Comparison of ENCODE assay signal across 10 mouse cellular contexts in genomic region chr3:133322552-133322951, GRCm38 (mm10). TPM values are rescaled to one million over a fixed set of nuclear protein-coding genes. Genes with fewer than 3 reads are reported as not detected.
A peak's percentile ranks its signal among the peaks of the same experiment; 100 is the strongest.
DNase-seq lines count a peak whose midpoint lies in the region; ATAC-seq and TF ChIP-seq lines count a peak whose summit lies in the region.
"Had no signal": no experiment of that assay in that cellular context is flagged by ENCODE, and none has a peak within 500 bp of the region (broad histone marks: within the 10 kb centered on the region; RNA-seq: fewer than 3 reads in every experiment).

No protein-coding gene starts in this region.

- TF ChIP-seq EP300 in heart, postnatal 0 days (IDR thresholded peaks at IDR 0.05; ENCODE audit: low read depth): no peak

- no peaks in the 10 kb centered on the region for H3K9me3 ChIP-seq in heart, postnatal 0 days (replicated peaks; ENCODE audit: control insufficient read depth, low read length)
- H3K9me3 ChIP-seq in heart, embryonic 11.5 days (replicated peaks; ENCODE audit: control insufficient read depth, low read length): no peaks in the 10 kb centered on the region
- H3K9me3 ChIP-seq: liver, embryonic 13.5 days had no signal

- TF ChIP-seq POLR2A in testis, adult 2 months (IDR thresholded peaks at IDR 0.05; ENCODE audit: control insufficient read depth, low read depth, low read length): no peak
- no peak for TF ChIP-seq POLR2A in cortical plate, adult 2 months (IDR thresholded peaks at IDR 0.05; ENCODE audit: extremely low read depth, insufficient read depth, low read length)

- 0 out of 2 replicates have a peak, but pooled peaks cover 3% of the 10 kb centered on the region for H3K36me3 ChIP-seq in heart, postnatal 0 days (replicated peaks; ENCODE audit: control insufficient read depth, insufficient read depth, low read length)
- H3K36me3 ChIP-seq in heart, embryonic 11.5 days (ENCODE audit: control insufficient read depth, insufficient read depth, low read length): peaks cover 3% of the 10 kb centered on the region; the same call in 1 of the 2 replicates
- no peaks in the 10 kb centered on the region; the same call in 1 of the 2 replicates for H3K36me3 ChIP-seq in testis, adult 2 months (ENCODE audit: control insufficient read depth, insufficient read depth, low read length)

- no peaks in the 10 kb centered on the region for H3K27me3 ChIP-seq in heart, postnatal 0 days (ENCODE audit: control insufficient read depth, insufficient read depth, low read length)
- H3K27me3 ChIP-seq in heart, embryonic 11.5 days (ENCODE audit: control insufficient read depth, insufficient read depth, low read length): no peaks in the 10 kb centered on the region
- no peaks in the 10 kb centered on the region for H3K27me3 ChIP-seq in testis, adult 2 months (ENCODE audit: control insufficient read depth, insufficient read depth, low read length)
- H3K27me3 ChIP-seq: liver, embryonic 13.5 days had no signal

- no peak for DNase-seq in heart, postnatal 0 days (ENCODE audit: low spot score)
- no peak for DNase-seq in testis, postnatal 14 days (ENCODE audit: low spot score)
- DNase-seq in thymus, postnatal 25 days: peak; percentile 29
- DNase-seq in frontal cortex, adult 2 months (ENCODE audit: extremely low spot score in 1 of 2, low spot score in 1 of 2): no peak
- no peak for DNase-seq in ovary, postnatal 14 days (ENCODE audit: low spot score)
- DNase-seq: heart, adult 18-20 months; liver, embryonic 13.5 days had no signal

- no peak for ATAC-seq in heart, postnatal 0 days (ENCODE audit: insufficient read depth, low read depth)
- ATAC-seq in heart, embryonic 11.5 days (replicated peaks; ENCODE audit: insufficient number of reproducible peaks, low FRiP score, low TSS enrichment): no peak

- TF ChIP-seq CTCF in heart, postnatal 0 days (IDR thresholded peaks at IDR 0.05; ENCODE audit: low read depth): 0 out of 2 replicates have a peak, but pooled peaks have one; percentile 17
- peak; percentile 71; the same call in 1 of the 2 replicates for TF ChIP-seq CTCF in testis, adult 2 months (IDR thresholded peaks at IDR 0.05; ENCODE audit: control insufficient read depth, insufficient read depth, insufficient replicate concordance, low read depth, low read length)
- TF ChIP-seq CTCF in cortical plate, adult 2 months (IDR thresholded peaks at IDR 0.05; ENCODE audit: extremely low read depth, insufficient read depth, low read length): 0 out of 2 replicates have a peak, but pooled peaks have one; percentile 21

- no peaks in the 10 kb centered on the region for H3K4me1 ChIP-seq in heart, postnatal 0 days (ENCODE audit: control insufficient read depth, insufficient read depth)
- H3K4me1 ChIP-seq in heart, embryonic 11.5 days (ENCODE audit: control insufficient read depth, insufficient read depth, low read length): peaks cover 3% of the 10 kb centered on the region; the same call in 1 of the 2 replicates
- H3K4me1 ChIP-seq in testis, adult 2 months (ENCODE audit: control insufficient read depth, insufficient read depth, low read length): no peaks in the 10 kb centered on the region
- no peaks in the 10 kb centered on the region for H3K4me1 ChIP-seq in cortical plate, adult 2 months (ENCODE audit: control insufficient read depth, insufficient read depth, low read length)
- H3K4me1 ChIP-seq: liver, embryonic 13.5 days had no signal

- 66% methylated on average over 4 of the region's 4 CpGs for WGBS in heart, postnatal 0 days
- 63% methylated on average over 4 of the region's 4 CpGs for WGBS in heart, embryonic 11.5 days (ENCODE audit: insufficient replicate concordance)

- H3K4me3 ChIP-seq in heart, postnatal 0 days (ENCODE audit: low read depth, low read length): no peak overlapping the region
- H3K4me3 ChIP-seq in heart, embryonic 11.5 days (ENCODE audit: low read depth, low read length): no peak overlapping the region
- H3K4me3 ChIP-seq in testis, adult 2 months (ENCODE audit: control insufficient read depth, low read depth, low read length): no peak overlapping the region
- no peak overlapping the region for H3K4me3 ChIP-seq in cortical plate, adult 2 months (ENCODE audit: insufficient read depth, low read length)
- H3K4me3 ChIP-seq: liver, embryonic 13.5 days had no signal

- no peak overlapping the region for H3K4me2 ChIP-seq in heart, postnatal 0 days (ENCODE audit: low read depth, low read length)
- H3K4me2 ChIP-seq in heart, embryonic 11.5 days: no peak overlapping the region
- H3K4me2 ChIP-seq: liver, embryonic 13.5 days had no signal

- H3K9ac ChIP-seq in heart, postnatal 0 days (replicated peaks; ENCODE audit: low read depth, low read length): no peak overlapping the region
- no peak overlapping the region for H3K9ac ChIP-seq in heart, embryonic 11.5 days (ENCODE audit: low read depth, low read length)
- H3K9ac ChIP-seq: liver, embryonic 13.5 days had no signal

- no peak overlapping the region for H3K27ac ChIP-seq in heart, postnatal 0 days (ENCODE audit: low read depth)
- H3K27ac ChIP-seq in heart, embryonic 11.5 days (ENCODE audit: low read depth, low read length): no peak overlapping the region
- no peak overlapping the region for H3K27ac ChIP-seq in testis, adult 2 months (ENCODE audit: control insufficient read depth, insufficient read depth, low read depth, low read length)
- no peak overlapping the region for H3K27ac ChIP-seq in cortical plate, adult 2 months (ENCODE audit: insufficient read depth, low read length)
- H3K27ac ChIP-seq: liver, embryonic 13.5 days had no signal

RNA-seq across cellular contexts. Expression of gene Ppa2, which starts 12.6 kb away (rescaled TPM):
- total RNA-seq in heart, postnatal 0 days (2014; rRNA removed; ENCODE audit: low replicate concordance): 44.5 and 46.9 TPM in 2 replicates
- 146 and 154 TPM in 2 replicates for polyA plus RNA-seq in heart, postnatal 0 days (2015; fragmentation: Nextera tagmentation; extraction: Ambion mirVana)
- 98.5 and 105 TPM in 2 replicates for polyA plus RNA-seq in heart, embryonic 11.5 days (2014; fragmentation: Nextera tagmentation; extraction: Ambion mirVana)
- 60.0 and 63.4 TPM in 2 replicates for polyA plus RNA-seq in testis, adult 2 months (2012; rRNA removed)
- polyA plus RNA-seq in cortical plate, adult 2 months (2012; rRNA removed): 69.4 and 71.1 TPM in 2 replicates
- 63.3 and 65.8 TPM in 2 replicates for polyA plus RNA-seq in frontal cortex, adult 2 months (2012; rRNA removed)

Comparison
In these comparisons a context has a peak if more than half of its experiments do, and no peak if none do; other contexts are left out.
1. CTCF ChIP-seq: peak in every context shown above with its lines; median percentile 71 in testis, adult 2 months; 21 in cortical plate, adult 2 months; 17 in heart, postnatal 0 days.